Comparison of ENCODE assay signal across 25 mouse cellular contexts in the genomic region with DNA sequence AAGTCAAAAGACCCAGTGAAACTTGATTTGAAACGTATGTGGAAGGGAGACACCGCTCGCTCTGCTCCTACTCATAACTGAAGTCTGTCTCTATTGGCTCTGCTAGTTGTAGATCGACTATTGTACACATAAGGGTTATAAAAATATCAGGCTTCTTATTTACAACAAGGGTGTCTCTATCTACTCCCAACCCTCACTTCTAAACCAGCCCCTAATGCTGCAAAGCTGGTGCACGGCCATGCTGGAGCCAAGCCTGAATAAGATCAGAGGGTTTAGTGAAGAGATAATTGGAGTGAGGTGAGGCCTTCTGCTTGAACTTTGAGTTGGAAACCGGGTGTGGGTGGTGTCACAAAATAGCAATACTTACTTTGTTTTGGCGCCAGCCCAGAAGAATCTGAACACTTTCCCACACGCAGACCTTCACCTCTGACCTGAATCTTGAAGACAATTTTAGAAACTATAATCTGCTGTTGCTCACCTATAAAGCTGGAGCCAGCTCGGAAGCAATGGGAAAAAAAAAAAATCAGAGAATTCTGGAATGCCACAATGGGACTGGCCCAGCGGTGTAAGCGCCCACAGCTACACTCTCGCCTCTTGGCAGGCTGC. TPM values are rescaled to one million over a fixed set of nuclear protein-coding genes. Genes with fewer than 3 reads are reported as not detected.
DNase-seq lines count a peak whose midpoint lies in the region; ATAC-seq and TF ChIP-seq lines count a peak whose summit lies in the region.
"Had no signal": no experiment of that assay in that cellular context is flagged by ENCODE, and none has a peak within 500 bp of the region (broad histone marks: within the 10 kb centered on the region; RNA-seq: fewer than 3 reads in every experiment).

No protein-coding gene starts in this region.

- no peaks in the 10 kb centered on the region for H3K36me3 ChIP-seq in kidney, embryonic 16.5 days (ENCODE audit: insufficient read depth, low read length)
- no peaks in the 10 kb centered on the region for H3K36me3 ChIP-seq in intestine, embryonic 14.5 days (ENCODE audit: control insufficient read depth, insufficient read depth, low read length)
- peaks cover 18% of the 10 kb centered on the region for H3K36me3 ChIP-seq in hindbrain, postnatal 0 days (ENCODE audit: insufficient read depth, low read length)
- no peaks in the 10 kb centered on the region for H3K36me3 ChIP-seq in liver, postnatal 0 days (replicated peaks; ENCODE audit: insufficient read depth, low read length)
- H3K36me3 ChIP-seq: embryonic facial prominence, embryonic 13.5 days; limb, embryonic 15.5 days had no signal

- no peak overlapping the region for H3K9ac ChIP-seq in kidney, embryonic 16.5 days (replicated peaks; ENCODE audit: low read length)
- no peak overlapping the region for H3K9ac ChIP-seq in intestine, embryonic 14.5 days (ENCODE audit: low read length)
- H3K9ac ChIP-seq in hindbrain, postnatal 0 days (replicated peaks; ENCODE audit: low read length): no peak overlapping the region
- H3K9ac ChIP-seq in liver, postnatal 0 days (replicated peaks): no peak overlapping the region
- H3K9ac ChIP-seq: embryonic facial prominence, embryonic 13.5 days; forebrain, postnatal 0 days; limb, embryonic 15.5 days had no signal

- H3K4me2 ChIP-seq in kidney, embryonic 16.5 days (replicated peaks; ENCODE audit: low read depth, low read length): no peak overlapping the region
- no peak overlapping the region for H3K4me2 ChIP-seq in intestine, embryonic 14.5 days (ENCODE audit: low read length)
- no peak overlapping the region for H3K4me2 ChIP-seq in hindbrain, postnatal 0 days (ENCODE audit: low read depth, low read length)
- no peak overlapping the region for H3K4me2 ChIP-seq in liver, postnatal 0 days (ENCODE audit: low read depth, low read length)
- H3K4me2 ChIP-seq: embryonic facial prominence, embryonic 13.5 days; limb, embryonic 15.5 days had no signal

- ATAC-seq in kidney, embryonic 16.5 days (ENCODE audit: low FRiP score, low TSS enrichment): no peak
- no peak; the same call in 1 of the 2 replicates for ATAC-seq in intestine, embryonic 14.5 days (replicated peaks; ENCODE audit: low FRiP score, low TSS enrichment, low read depth)
- no peak for ATAC-seq in hindbrain, postnatal 0 days
- no peak for ATAC-seq in liver, postnatal 0 days
- ATAC-seq: forebrain, postnatal 0 days had no signal

- no peaks in the 10 kb centered on the region for H3K9me3 ChIP-seq in kidney, embryonic 16.5 days (ENCODE audit: low read length)
- H3K9me3 ChIP-seq in intestine, embryonic 14.5 days (ENCODE audit: control insufficient read depth, low read length): no peaks in the 10 kb centered on the region
- no peaks in the 10 kb centered on the region for H3K9me3 ChIP-seq in hindbrain, postnatal 0 days (ENCODE audit: low read length)
- no peaks in the 10 kb centered on the region for H3K9me3 ChIP-seq in liver, postnatal 0 days (ENCODE audit: low read length)
- H3K9me3 ChIP-seq: embryonic facial prominence, embryonic 13.5 days; limb, embryonic 15.5 days; megakaryocyte, embryonic 14.5 days had no signal

- no peaks in the 10 kb centered on the region; the same call in 1 of the 2 replicates for H3K4me1 ChIP-seq in kidney, embryonic 16.5 days (ENCODE audit: insufficient read depth, low read length)
- no peaks in the 10 kb centered on the region for H3K4me1 ChIP-seq in intestine, embryonic 14.5 days (replicated peaks; ENCODE audit: control insufficient read depth, insufficient read depth, low read length)
- H3K4me1 ChIP-seq in hindbrain, postnatal 0 days (ENCODE audit: insufficient read depth, low read length): no peaks in the 10 kb centered on the region
- H3K4me1 ChIP-seq in liver, postnatal 0 days (ENCODE audit: insufficient read depth): no peaks in the 10 kb centered on the region
- H3K4me1 ChIP-seq: limb, embryonic 15.5 days had no signal

- 73% methylated on average over 12 of the region's 12 CpGs for WGBS in kidney, embryonic 16.5 days
- 67% methylated on average over 12 of the region's 12 CpGs for WGBS in intestine, embryonic 14.5 days
- WGBS in large intestine, adult 2 months: 26% methylated on average over 12 of the region's 12 CpGs
- 83% methylated on average over 12 of the region's 12 CpGs for WGBS in hindbrain, postnatal 0 days
- 74% methylated on average over 12 of the region's 12 CpGs for WGBS in liver, postnatal 0 days (ENCODE audit: insufficient replicate concordance)

- TF ChIP-seq CTCF in hindbrain, postnatal 0 days (IDR thresholded peaks at IDR 0.05; ENCODE audit: low read depth): no peak
- TF ChIP-seq CTCF in liver, postnatal 0 days (IDR thresholded peaks at IDR 0.05; ENCODE audit: low read depth): no peak

- peak; percentile 68 for DNase-seq in heart, adult 8-10 months (ENCODE audit: low spot score)
- DNase-seq in heart, postnatal 10 days: no peak
- peak; percentile 25 to 59 for DNase-seq in kidney, adult 8-10 months
- DNase-seq in intestine, embryonic 14.5 days (ENCODE audit: low spot score): peak; percentile 49
- DNase-seq in large intestine, adult 2 months (ENCODE audit: low read depth, low spot score): peak; percentile 89
- no peak for DNase-seq in hindbrain, postnatal 0 days (ENCODE audit: low spot score)
- DNase-seq in liver, postnatal 0 days: no peak
- DNase-seq: adrenal gland, adult 8-10 months; B cell, adult 2 months; cerebellum, adult 11 months; cerebellum, postnatal 10 days; forebrain, postnatal 0 days; lung, adult 18-20 months; midbrain, embryonic 14.5 days; right cerebral cortex, postnatal 14 days; spleen, adult 18-20 months; thymus, adult 18-20 months; thymus, postnatal 4 days had no signal

- H3K27me3 ChIP-seq in kidney, embryonic 16.5 days (ENCODE audit: insufficient read depth, low read length): no peaks in the 10 kb centered on the region
- no peaks in the 10 kb centered on the region for H3K27me3 ChIP-seq in intestine, embryonic 14.5 days (replicated peaks; ENCODE audit: control insufficient read depth, insufficient read depth, low read length)
- no peaks in the 10 kb centered on the region for H3K27me3 ChIP-seq in hindbrain, postnatal 0 days (ENCODE audit: insufficient read depth, low read length)
- H3K27me3 ChIP-seq in liver, postnatal 0 days (ENCODE audit: insufficient read depth, low read length): no peaks in the 10 kb centered on the region
- H3K27me3 ChIP-seq: embryonic facial prominence, embryonic 13.5 days; limb, embryonic 15.5 days had no signal

- H3K4me3 ChIP-seq in kidney, embryonic 16.5 days (ENCODE audit: low read length): no peak overlapping the region
- H3K4me3 ChIP-seq in intestine, embryonic 14.5 days (ENCODE audit: low read depth, low read length): no peak overlapping the region
- H3K4me3 ChIP-seq in hindbrain, postnatal 0 days (ENCODE audit: low read length): no peak overlapping the region
- no peak overlapping the region for H3K4me3 ChIP-seq in liver, postnatal 0 days (ENCODE audit: low read depth, low read length)
- H3K4me3 ChIP-seq: embryonic facial prominence, embryonic 13.5 days; limb, embryonic 15.5 days; megakaryocyte, embryonic 14.5 days; myocyte had no signal

- H3K27ac ChIP-seq in kidney, embryonic 16.5 days (ENCODE audit: low read length): no peak overlapping the region
- no peak overlapping the region for H3K27ac ChIP-seq in intestine, embryonic 14.5 days (ENCODE audit: low read depth)
- no peak overlapping the region for H3K27ac ChIP-seq in hindbrain, postnatal 0 days
- no peak overlapping the region for H3K27ac ChIP-seq in liver, postnatal 0 days (ENCODE audit: low read depth)
- H3K27ac ChIP-seq: embryonic facial prominence, embryonic 13.5 days; limb, embryonic 15.5 days had no signal

- intact Hi-C loops in heart, postnatal 10 days (cut with DNase I): no loop called here

- no peak for TF ChIP-seq EP300 in liver, postnatal 0 days (IDR thresholded peaks at IDR 0.05; ENCODE audit: low read depth)

RNA-seq across cellular contexts. Expression of gene Tmem245, which starts 14.2 kb away (rescaled TPM):
- total RNA-seq in heart, adult 8-10 months (2022): 100 to 1,000 TPM in 1 of 4 experiments, 10 to 100 TPM in 3; 84.8 to 104 (median 93.0) TPM
- total RNA-seq in heart, postnatal 10 days (2021): 10 to 100 TPM; 62.1 to 72.7 TPM
- polyA plus RNA-seq in kidney, embryonic 16.5 days (2015; fragmentation: Nextera tagmentation; extraction: Ambion mirVana): 9.1 and 9.6 TPM in 2 replicates
- polyA plus RNA-seq in intestine, embryonic 14.5 days (2014; fragmentation: Nextera tagmentation; extraction: Ambion mirVana): 11.1 and 11.4 TPM in 2 replicates
- 4.2 and 8.8 TPM in 2 replicates for polyA plus RNA-seq in large intestine, adult 2 months (2012; rRNA removed)
- total RNA-seq in hindbrain, postnatal 0 days (2014; rRNA removed): 27.9 and 31.6 TPM in 2 replicates
- 11.4 and 12.3 TPM in 2 replicates for polyA plus RNA-seq in hindbrain, postnatal 0 days (2015; fragmentation: Nextera tagmentation; extraction: Ambion mirVana)
- polyA plus RNA-seq in liver, postnatal 0 days (2015; fragmentation: Nextera tagmentation; extraction: Ambion mirVana): 1.3 and 2.0 TPM in 2 replicates

RNA-seq across cellular contexts. Expression of gene Frrs1l, which starts 28.8 kb away (rescaled TPM):
- total RNA-seq in heart, adult 8-10 months (2022): under 1 TPM; 0.09 to 0.23 (median 0.10) TPM
- under 1 TPM in 1 of 2 experiments, not detected in 1; 0.05 TPM for total RNA-seq in heart, postnatal 10 days (2021)
- 0.30 and 0.55 TPM in 2 replicates for polyA plus RNA-seq in kidney, embryonic 16.5 days (2015; fragmentation: Nextera tagmentation; extraction: Ambion mirVana)
- 1.2 and 1.4 TPM in 2 replicates for polyA plus RNA-seq in intestine, embryonic 14.5 days (2014; fragmentation: Nextera tagmentation; extraction: Ambion mirVana)
- polyA plus RNA-seq in large intestine, adult 2 months (2012; rRNA removed): 0.04 and 0.07 TPM in 2 replicates
- total RNA-seq in hindbrain, postnatal 0 days (2014; rRNA removed): 38.1 and 38.3 TPM in 2 replicates
- 21.8 and 22.5 TPM in 2 replicates for polyA plus RNA-seq in hindbrain, postnatal 0 days (2015; fragmentation: Nextera tagmentation; extraction: Ambion mirVana)
- not detected in 2 replicates for polyA plus RNA-seq in liver, postnatal 0 days (2015; fragmentation: Nextera tagmentation; extraction: Ambion mirVana)
- total RNA-seq: gastrocnemius, adult 18-20 months; granulocyte monocyte progenitor cell, adult 5-6 weeks had no signal
- polyA plus RNA-seq: myocyte had no signal

Comparison
In these comparisons a context has a peak if more than half of its experiments do, and no peak if none do; other contexts are left out.
1. DNase-seq: peak in heart, adult 8-10 months (single experiment), kidney, adult 8-10 months (2 of 2), intestine, embryonic 14.5 days (single experiment) and large intestine, adult 2 months (single experiment); none in heart, postnatal 10 days (0 of 2), hindbrain, postnatal 0 days (single experiment) and liver, postnatal 0 days (single experiment).